Mouse (Mus musculus) cerebellum, postnatal 4 days (tissue): Measurements from ENCODE around the gene Gbp10.
A peak's percentile ranks its signal among the peaks of the same experiment; 100 is the strongest.
"Not testable (repeated sequence)": the region's sequence is repeated elsewhere in the genome, so short reads cannot be mapped to it uniquely, and the experiment has no call there.

ENCODE experiments used
- DNase-seq, 2 experiments: peaks; one replicate each; pipeline ENCODE4 v3.0.0; 2022; ENCODE audit warnings: low spot score in 2 of 2, mixed read lengths in 1 of 2

Gene Gbp10

GRCm38 (mm10) chr5:105239483-105240047 lies at the start of gene Gbp10:
Gbp10 (minus strand) TSS chr5:105239533.
- not testable (repeated sequence) for DNase-seq

- not testable (repeated sequence) for DNase-seq
These were observed 21.3 kb upstream of the Gbp10 start for GRCm38 (mm10) chr5:105260673-105261072.

GRCm38 (mm10) chr5:105252491-105252890 lies 13.2 kb upstream of the Gbp10 start:
- no peak for DNase-seq

- not testable (repeated sequence) for DNase-seq
These were observed 5.4 kb upstream of the Gbp10 start for GRCm38 (mm10) chr5:105244741-105245140.

GRCm38 (mm10) chr5:105240982-105241381 lies 1.6 kb upstream of the Gbp10 start:
- DNase-seq, result peak in 1 of 2 experiments; percentile 66

- DNase-seq, result not testable (repeated sequence)
These were observed 931 bp downstream of the Gbp10 start for GRCm38 (mm10) chr5:105238402-105238801.

- DNase-seq, result not testable (repeated sequence)
These were observed 3.3 kb downstream of the Gbp10 start for GRCm38 (mm10) chr5:105236040-105236439.

- not testable (repeated sequence) for DNase-seq
These were observed 30.4 kb downstream of the Gbp10 start for GRCm38 (mm10) chr5:105208957-105209356.

GRCm38 (mm10) chr5:105200791-105201355 lies 38.5 kb downstream of the Gbp10 start:
- not testable (repeated sequence) for DNase-seq

- not testable (repeated sequence) for DNase-seq
These were observed 40.2 kb downstream of the Gbp10 start for GRCm38 (mm10) chr5:105199149-105199548.

- not testable (repeated sequence) for DNase-seq
These were observed 41.3 kb downstream of the Gbp10 start for GRCm38 (mm10) chr5:105197915-105198560.

- DNase-seq, result peak in 1 of 2 experiments; percentile 53
These were observed 43.0 kb downstream of the Gbp10 start for GRCm38 (mm10) chr5:105196308-105196707.

- not testable (repeated sequence) for DNase-seq
These were observed 46.8 kb downstream of the Gbp10 start for GRCm38 (mm10) chr5:105192536-105192935.

- no peak for DNase-seq
These were observed 57.9 kb downstream of the Gbp10 start for GRCm38 (mm10) chr5:105181446-105181845.
